Mouse (Mus musculus) spleen, adult 2 months (tissue): ENCODE results near the gene Gatc.

Experiments
- CTCF ChIP-seq: fragments of 200-500 bp; IDR thresholded peaks from 2 replicates; pipeline ENCODE4 v1.5.1; 2011; ENCODE audit warnings: mild to moderate bottlenecking, inconsistent platforms; ENCODE audit not compliant: insufficient read depth, insufficient read length, insufficient replicate concordance; ENCODE audit errors: extremely low read depth
- POLR2A ChIP-seq: fragments of 200-500 bp; IDR thresholded peaks from 2 replicates; pipeline ENCODE4 v1.6.1; 2011; ENCODE audit warnings: low read depth, low read length, inconsistent platforms

DNA sequence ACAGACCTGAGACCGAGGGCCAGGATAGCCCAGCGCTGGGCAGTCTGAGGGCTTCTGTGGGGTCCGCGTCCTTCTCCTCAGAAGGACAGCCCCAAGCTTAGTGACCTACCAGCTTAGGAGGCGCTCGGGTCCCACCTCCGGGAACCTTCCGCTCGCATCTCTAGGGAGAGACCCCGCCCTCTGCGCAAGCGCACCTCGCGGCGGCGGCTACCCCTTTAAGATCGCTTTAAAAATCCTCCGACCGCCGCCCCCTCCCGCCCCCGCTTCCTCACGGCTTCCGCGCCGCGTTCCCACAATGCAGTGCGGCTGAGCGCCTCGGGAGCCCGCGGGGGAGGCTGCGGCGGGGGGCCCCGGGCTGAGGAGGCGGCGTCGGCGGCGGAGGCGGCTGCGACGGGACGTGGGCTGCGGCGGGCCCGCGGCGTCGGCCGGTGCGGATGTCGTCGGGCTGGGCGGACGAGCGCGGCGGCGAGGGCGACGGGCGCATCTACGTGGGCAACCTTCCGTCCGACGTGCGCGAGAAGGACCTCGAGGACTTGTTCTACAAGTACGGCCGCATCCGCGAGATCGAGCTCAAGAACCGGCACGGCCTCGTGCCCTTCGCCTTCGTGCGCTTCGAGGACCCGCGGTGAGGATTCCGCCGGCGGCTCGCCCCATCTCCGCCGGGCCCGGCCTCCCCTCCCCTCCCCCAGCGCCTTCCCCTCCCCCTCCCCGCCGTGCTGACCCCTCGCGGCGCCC lies 13.9 kb downstream of the Gatc start, which contains the start of gene Srsf9:
- TF ChIP-seq CTCF (no peak), POLR2A (no peak)
